Mouse (Mus musculus) urinary bladder, adult 2 months (tissue): ENCODE measurements around the gene Ccdc50. TPM values are rescaled to one million over a fixed set of nuclear protein-coding genes. Genes with fewer than 3 reads are reported as not detected.
A peak's percentile ranks its signal among the peaks of the same experiment; 100 is the strongest.

ENCODE experiments used
- DNase-seq: peaks from one replicate; pipeline ENCODE4 v3.0.0; 2022; ENCODE audit warnings: low spot score
- polyA plus RNA-seq: library from polyadenylated mRNA; depleted of rRNA; stranded (reverse); fragments of >200 nt; gene quantifications from 2 replicates; pipeline ENCODE4 v1.2.3, GENCODE M21; 2012; rRNA removed

Ccdc50 gene
- polyA plus RNA-seq, result 40.9 and 41.3 TPM in 2 replicates

- peak; percentile 81 for DNase-seq
Observed at GRCm38 (mm10) chr16:27388761-27389451, at the start of gene Ccdc50. TSS of gene Ccdc50 (plus strand) at chr16:27388869.

- no peak for DNase-seq
Observed at GRCm38 (mm10) chr16:27347521-27347920, 41.1 kb upstream of the Ccdc50 start.

- DNase-seq, result no peak
Observed at GRCm38 (mm10) chr16:27348359-27348758, 40.3 kb upstream of the Ccdc50 start.

GRCm38 (mm10) chr16:27349235-27349634 is 39.4 kb upstream of the Ccdc50 start:
- DNase-seq, result no peak

- DNase-seq, result no peak
Observed at GRCm38 (mm10) chr16:27349878-27350532, 38.7 kb upstream of the Ccdc50 start.

- DNase-seq, result no peak
Observed at GRCm38 (mm10) chr16:27354464-27354863, 34.2 kb upstream of the Ccdc50 start.

GRCm38 (mm10) chr16:27360059-27360458 is 28.6 kb upstream of the Ccdc50 start:
- no peak for DNase-seq

- no peak for DNase-seq
Observed at GRCm38 (mm10) chr16:27370191-27370590, 18.5 kb upstream of the Ccdc50 start, which contains the start of gene Uts2b. TSS of gene Uts2b (minus strand) at chr16:27370239.

- no peak for DNase-seq
Observed at GRCm38 (mm10) chr16:27370700-27371099, 18.0 kb upstream of the Ccdc50 start.

GRCm38 (mm10) chr16:27374139-27374538 is 14.5 kb upstream of the Ccdc50 start:
- DNase-seq, result no peak

- DNase-seq, result no peak
Observed at GRCm38 (mm10) chr16:27375318-27375717, 13.4 kb upstream of the Ccdc50 start.

GRCm38 (mm10) chr16:27376556-27376955 is 12.1 kb upstream of the Ccdc50 start:
- DNase-seq, result no peak

GRCm38 (mm10) chr16:27382217-27382616 is 6.5 kb upstream of the Ccdc50 start:
- DNase-seq, result no peak

- DNase-seq, result no peak
Observed at GRCm38 (mm10) chr16:27384893-27385603, 3.6 kb upstream of the Ccdc50 start.

GRCm38 (mm10) chr16:27385649-27386048 is 3.0 kb upstream of the Ccdc50 start:
- no peak for DNase-seq

- DNase-seq, result no peak
Observed at GRCm38 (mm10) chr16:27386850-27387407, 1.7 kb upstream of the Ccdc50 start.

GRCm38 (mm10) chr16:27387634-27388611 is 746 bp upstream of the Ccdc50 start:
- no peak for DNase-seq

GRCm38 (mm10) chr16:27389534-27390282 is 1.0 kb downstream of the Ccdc50 start:
- DNase-seq, result no peak

- DNase-seq, result no peak
Observed at GRCm38 (mm10) chr16:27390306-27390705, 1.6 kb downstream of the Ccdc50 start.

GRCm38 (mm10) chr16:27391845-27392244 is 3.2 kb downstream of the Ccdc50 start:
- no peak for DNase-seq
